Mouse (Mus musculus): ENCODE data around the gene Mfap3.

DNA sequence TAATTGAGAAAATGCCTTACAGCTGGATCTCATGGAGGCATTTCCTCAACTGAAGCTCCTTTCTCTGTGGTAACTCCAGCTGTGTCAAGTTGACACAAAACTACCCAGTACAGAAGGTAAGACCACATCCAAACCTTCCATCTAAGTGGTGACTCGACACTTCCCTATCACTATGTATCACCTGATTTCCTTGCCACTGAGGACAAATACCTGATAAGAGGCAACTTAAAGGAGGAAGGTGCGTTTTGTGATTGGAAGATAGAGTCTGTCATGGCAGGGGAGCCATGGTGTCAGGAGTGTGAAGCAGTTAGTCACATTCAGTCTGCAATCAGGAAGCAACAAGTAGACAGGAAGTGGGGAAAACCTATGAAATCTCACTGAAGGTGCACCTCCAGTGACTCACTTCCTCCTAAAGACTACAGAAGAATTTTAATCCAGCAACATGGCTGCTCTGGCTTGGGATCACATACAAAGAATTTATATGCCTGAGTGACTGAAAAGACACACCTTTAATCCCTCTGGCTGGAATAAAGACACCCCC, 50.6 kb downstream of the Mfap3 start:
- TF ChIP-seq MAX (IDR thresholded peaks at IDR 0.05; ENCODE audit: low read depth) (no peak), E2F4 (IDR thresholded peaks at IDR 0.05; ENCODE audit: insufficient read depth) (no peak), POLR2A (IDR thresholded peaks at IDR 0.05; ENCODE audit: insufficient read length, low read depth) (no peak), USF1 (IDR thresholded peaks at IDR 0.05; ENCODE audit: low read depth) (no peak), MYOD1 (IDR thresholded peaks at IDR 0.05; ENCODE audit: control insufficient read depth in 1 of 3, insufficient read length in 2 of 3, low read depth in 2 of 3) (no peak), SRF (IDR thresholded peaks at IDR 0.05; ENCODE audit: control insufficient read depth, insufficient read length, low read depth) (no peak)

Measured in myocyte (in vitro differentiated cells).